Mouse (Mus musculus): ENCODE measurements at regions not wholly inside any gene's neighbourhood (a gene's known extent, or its start where the extent isn't known, plus 50 kb on each side); places are given as distances from the start of the nearest gene placed in this dataset.

- no peaks in the 10 kb centered on the region for H3K27me3 ChIP-seq (ENCODE audit: control insufficient read depth, insufficient read depth, low read length)
- H3K4me2 ChIP-seq (replicated peaks; ENCODE audit: low read depth, low read length, severe bottlenecking), result no peak overlapping the region
- no peaks in the 10 kb centered on the region for H3K9me3 ChIP-seq (ENCODE audit: control insufficient read depth, low read length)
- H3K36me3 ChIP-seq (ENCODE audit: control insufficient read depth, insufficient read depth, low read length), result no peaks in the 10 kb centered on the region
- H3K4me1 ChIP-seq (ENCODE audit: control insufficient read depth, insufficient read depth, low read length), result no peaks in the 10 kb centered on the region
- DNase-seq (ENCODE audit: low spot score) (no peak), ATAC-seq (ENCODE audit: low FRiP score, low read depth) (no peak)
- no peak for TF ChIP-seq POLR2A (IDR thresholded peaks at IDR 0.05; ENCODE audit: borderline replicate concordance, extremely low read depth, insufficient read depth, insufficient read length)
- no peak overlapping the region for H3K9ac ChIP-seq (ENCODE audit: low read depth, low read length, severe bottlenecking)
- no peak overlapping the region for H3K27ac ChIP-seq (replicated peaks; ENCODE audit: low read depth, low read length)
- no peak overlapping the region for H3K4me3 ChIP-seq (replicated peaks; ENCODE audit: low read length)
- 87% methylated on average over 3 of the region's 3 CpGs for WGBS
These were observed 223.4 kb upstream of the Ednra start for GRCm38 (mm10) chr8:77947702-77948101.

- no peak for ATAC-seq (ENCODE audit: low FRiP score, low read depth)
- H3K27me3 ChIP-seq (ENCODE audit: control insufficient read depth, insufficient read depth, low read length), result no peaks in the 10 kb centered on the region
- no peak overlapping the region for H3K9ac ChIP-seq (ENCODE audit: low read depth, low read length, severe bottlenecking)
- DNase-seq (ENCODE audit: low spot score), result no peak
- no peak overlapping the region for H3K4me2 ChIP-seq (replicated peaks; ENCODE audit: low read depth, low read length, severe bottlenecking)
- no peaks in the 10 kb centered on the region for H3K9me3 ChIP-seq (ENCODE audit: control insufficient read depth, low read length)
- no peaks in the 10 kb centered on the region for H3K4me1 ChIP-seq (ENCODE audit: control insufficient read depth, insufficient read depth, low read length)
- no peak overlapping the region for H3K4me3 ChIP-seq (replicated peaks; ENCODE audit: low read length)
- H3K36me3 ChIP-seq (ENCODE audit: control insufficient read depth, insufficient read depth, low read length), result no peaks in the 10 kb centered on the region
- TF ChIP-seq POLR2A (IDR thresholded peaks at IDR 0.05; ENCODE audit: borderline replicate concordance, extremely low read depth, insufficient read depth, insufficient read length), result no peak
- H3K27ac ChIP-seq (replicated peaks; ENCODE audit: low read depth, low read length), result no peak overlapping the region
- WGBS, result 80% methylated on average over 5 of the region's 5 CpGs
These were observed 225.4 kb upstream of the Ednra start for GRCm38 (mm10) chr8:77949640-77950039.

- no peak for TF ChIP-seq POLR2A (IDR thresholded peaks at IDR 0.05; ENCODE audit: borderline replicate concordance, extremely low read depth, insufficient read depth, insufficient read length)
- no peaks in the 10 kb centered on the region for H3K9me3 ChIP-seq (ENCODE audit: control insufficient read depth, low read length)
- no peaks in the 10 kb centered on the region for H3K36me3 ChIP-seq (ENCODE audit: control insufficient read depth, insufficient read depth, low read length)
- DNase-seq (ENCODE audit: low spot score), result no peak
- no peaks in the 10 kb centered on the region for H3K4me1 ChIP-seq (ENCODE audit: control insufficient read depth, insufficient read depth, low read length)
- H3K9ac ChIP-seq (ENCODE audit: low read depth, low read length, severe bottlenecking), result no peak overlapping the region
- H3K4me2 ChIP-seq (replicated peaks; ENCODE audit: low read depth, low read length, severe bottlenecking), result no peak overlapping the region
- ATAC-seq (ENCODE audit: low FRiP score, low read depth), result no peak
- WGBS, result 75% methylated on average over 4 of the region's 4 CpGs
- no peak overlapping the region for H3K27ac ChIP-seq (replicated peaks; ENCODE audit: low read depth, low read length)
- H3K27me3 ChIP-seq (ENCODE audit: control insufficient read depth, insufficient read depth, low read length), result no peaks in the 10 kb centered on the region
- H3K4me3 ChIP-seq (replicated peaks; ENCODE audit: low read length), result no peak overlapping the region
These were observed 234.6 kb upstream of the Ednra start for GRCm38 (mm10) chr8:77958814-77959372.

- 68% methylated on average over 3 of the region's 3 CpGs for WGBS
- ATAC-seq (ENCODE audit: low FRiP score, low read depth) (no peak), DNase-seq (ENCODE audit: low spot score) (no peak)
- no peak overlapping the region for H3K27ac ChIP-seq (replicated peaks; ENCODE audit: low read depth, low read length)
- no peaks in the 10 kb centered on the region for H3K36me3 ChIP-seq (ENCODE audit: control insufficient read depth, insufficient read depth, low read length)
- no peaks in the 10 kb centered on the region for H3K27me3 ChIP-seq (ENCODE audit: control insufficient read depth, insufficient read depth, low read length)
- no peak overlapping the region for H3K9ac ChIP-seq (ENCODE audit: low read depth, low read length, severe bottlenecking)
- no peak for TF ChIP-seq POLR2A (IDR thresholded peaks at IDR 0.05; ENCODE audit: borderline replicate concordance, extremely low read depth, insufficient read depth, insufficient read length)
- no peak overlapping the region for H3K4me3 ChIP-seq (replicated peaks; ENCODE audit: low read length)
- H3K4me2 ChIP-seq (replicated peaks; ENCODE audit: low read depth, low read length, severe bottlenecking), result no peak overlapping the region
- no peaks in the 10 kb centered on the region for H3K9me3 ChIP-seq (ENCODE audit: control insufficient read depth, low read length)
- no peaks in the 10 kb centered on the region for H3K4me1 ChIP-seq (ENCODE audit: control insufficient read depth, insufficient read depth, low read length)
These were observed 238.9 kb upstream of the Ednra start for GRCm38 (mm10) chr8:77963102-77963698.

- Histone ChIP-seq H3K9ac (ENCODE audit: low read depth, low read length, severe bottlenecking) (no peak overlapping the region), H3K27ac (replicated peaks; ENCODE audit: low read depth, low read length) (peak overlapping the region; percentile 33; the same call in 1 of the 2 replicates), H3K27me3 (ENCODE audit: control insufficient read depth, insufficient read depth, low read length) (no peaks in the 10 kb centered on the region), H3K9me3 (ENCODE audit: control insufficient read depth, low read length) (no peaks in the 10 kb centered on the region), H3K4me1 (ENCODE audit: control insufficient read depth, insufficient read depth, low read length) (peaks cover 7% of the 10 kb centered on the region; the same call in 1 of the 2 replicates), H3K4me2 (replicated peaks; ENCODE audit: low read depth, low read length, severe bottlenecking) (no peak overlapping the region), H3K36me3 (ENCODE audit: control insufficient read depth, insufficient read depth, low read length) (no peaks in the 10 kb centered on the region), H3K4me3 (replicated peaks; ENCODE audit: low read length) (no peak overlapping the region)
- DNase-seq (ENCODE audit: low spot score) (peak; percentile 47), ATAC-seq (ENCODE audit: low FRiP score, low read depth) (peak; percentile 55; the same call in 1 of the 2 replicates)
- WGBS, result 16% methylated on average over 8 of the region's 8 CpGs
- TF ChIP-seq POLR2A (IDR thresholded peaks at IDR 0.05; ENCODE audit: borderline replicate concordance, extremely low read depth, insufficient read depth, insufficient read length), result no peak
These were observed 242.7 kb upstream of the Ttc29 start for GRCm38 (mm10) chr8:77970378-77970777.

Measured in limb, embryonic 14.5 days (tissue).